Mouse (Mus musculus) liver, embryonic 11.5 days (tissue): ENCODE measurements around the gene Axdnd1. TPM values are rescaled to one million over a fixed set of nuclear protein-coding genes. Genes with fewer than 3 reads are reported as not detected.

Experiments used
- ATAC-seq: fragments of 200-750 bp; cut with Nextera tagmentation; replicated peaks from 2 replicates; pipeline ENCODE4 v1.8.0; 2017; ENCODE audit warnings: moderate number of reproducible peaks, mild to moderate bottlenecking, moderate TSS enrichment, moderate library complexity; ENCODE audit not compliant: low FRiP score
- DNase-seq: peaks from one replicate; pipeline ENCODE4 v3.0.0-alpha.2; 2017; ENCODE audit warnings: low spot score
- H3K27ac ChIP-seq: fragments of 300-500 bp; sonication (generic); 2 replicates; pipeline ENCODE4 v1.5.1; 2014; ENCODE audit warnings: mild to moderate bottlenecking, low read depth, low read length, control low read depth
- H3K27me3 ChIP-seq: fragments of 300-500 bp; sonication (generic); replicated peaks from 2 replicates; pipeline ENCODE4 v1.6.1; 2014; ENCODE audit warnings: low read length, mixed read lengths; ENCODE audit not compliant: control insufficient read depth, insufficient read depth
- H3K36me3 ChIP-seq: fragments of 300-500 bp; sonication (generic); 2 replicates; pipeline ENCODE4 v1.6.1; 2014; ENCODE audit warnings: mild to moderate bottlenecking, low read length, moderate library complexity, mixed read lengths; ENCODE audit not compliant: control insufficient read depth, insufficient read depth
- H3K4me1 ChIP-seq: fragments of 300-500 bp; sonication (generic); replicated peaks from 2 replicates; pipeline ENCODE4 v1.6.1; 2014; ENCODE audit warnings: low read length, mixed read lengths; ENCODE audit not compliant: control insufficient read depth, insufficient read depth
- H3K4me2 ChIP-seq: fragments of 300-500 bp; sonication (generic); 2 replicates; pipeline ENCODE4 v1.6.1; 2014; ENCODE audit warnings: mild to moderate bottlenecking, control low read depth, moderate library complexity
- H3K4me3 ChIP-seq: fragments of 300-500 bp; sonication (generic); 2 replicates; pipeline ENCODE4 v1.5.1; 2014; ENCODE audit warnings: low read depth, low read length, control low read depth
- H3K9ac ChIP-seq: fragments of 300-500 bp; sonication (generic); 2 replicates; pipeline ENCODE4 v1.6.1; 2014; ENCODE audit warnings: low read depth, low read length, control low read depth
- H3K9me3 ChIP-seq: fragments of 300-500 bp; sonication (generic); 2 replicates; pipeline ENCODE4 v1.6.1; 2016; ENCODE audit warnings: low read length, inconsistent platforms, mixed read lengths; ENCODE audit not compliant: control insufficient read depth
- WGBS: fragments of 180-500 bp; shearing (Covaris S2); extraction: QIAGEN DNeasy Blood & Tissue Kit; methylation state at CpG from one replicate; pipeline ENCODE4 v1.1.7; 2014; 5-methylcytosine and 5-hydroxymethylcytosine counted together
- polyA plus RNA-seq: library from polyadenylated mRNA; unstranded; fragments of >200 nt; fragmentation: Nextera tagmentation; extraction: Ambion mirVana; gene quantifications from 2 replicates; pipeline ENCODE4 v1.2.1, GENCODE M21; 2014

Gene Axdnd1
- polyA plus RNA-seq, 1 experiment from 2014 or later: 0.05 TPM

DNA sequence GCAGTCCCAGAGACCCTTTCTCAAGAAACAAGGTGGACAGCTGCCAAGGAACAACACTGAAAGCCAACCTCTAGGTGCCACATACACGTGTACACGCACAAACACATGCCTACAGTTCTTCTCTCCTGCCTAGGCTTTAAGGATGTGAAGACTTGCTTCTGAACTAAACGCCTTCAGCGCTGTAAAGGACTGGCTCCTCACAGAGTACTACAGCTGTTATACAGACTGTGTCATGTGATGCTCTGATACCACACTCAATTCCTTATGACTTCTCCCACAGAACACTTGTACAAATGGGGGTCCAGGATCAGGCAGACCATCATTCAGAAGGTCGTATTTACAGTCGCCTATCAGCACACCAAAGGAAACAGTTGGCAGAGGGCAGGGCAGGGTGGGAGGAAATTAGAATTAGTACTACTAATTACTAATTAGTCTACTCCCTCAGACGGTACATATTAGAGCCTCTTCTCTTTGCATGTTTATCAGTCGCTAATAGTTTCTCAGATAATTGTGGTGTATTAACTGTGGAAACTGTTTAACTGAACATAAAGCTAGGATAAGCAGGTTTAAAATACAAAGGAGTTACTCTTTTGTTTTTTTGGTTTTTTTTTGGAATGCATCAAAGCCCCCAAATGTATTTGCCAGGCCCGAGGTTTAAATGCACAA lies 132.3 kb downstream of the Axdnd1 start:
- Histone ChIP-seq H3K9ac (no peak overlapping the region), H3K27me3 (no peaks in the 10 kb centered on the region), H3K4me2 (no peak overlapping the region), H3K9me3 (no peaks in the 10 kb centered on the region), H3K27ac (no peak overlapping the region), H3K4me3 (no peak overlapping the region), H3K36me3 (no peaks in the 10 kb centered on the region), H3K4me1 (peaks cover 4% of the 10 kb centered on the region; the same call in 1 of the 2 replicates)
- DNase-seq (no peak), ATAC-seq (no peak)
- WGBS: 62% methylated on average over 9 of the region's 9 CpGs

DNA sequence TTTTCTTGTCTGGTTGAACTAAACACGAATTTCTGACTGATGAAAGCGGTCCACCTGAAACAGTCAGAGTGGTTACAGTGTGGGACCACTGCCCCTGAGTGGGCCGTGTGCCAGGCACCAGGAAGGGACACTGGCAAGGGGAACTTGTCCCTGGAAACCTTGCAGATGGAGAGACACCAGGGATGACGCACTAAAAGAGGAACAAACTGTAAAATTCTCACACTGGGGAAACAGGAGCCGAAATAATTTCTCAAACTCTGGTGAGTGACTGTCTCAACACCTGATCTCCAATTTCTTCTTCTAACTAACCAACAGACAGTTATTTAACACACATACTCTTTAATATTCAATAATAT lies 135.4 kb downstream of the Axdnd1 start:
- Histone ChIP-seq H3K4me3 (no peak overlapping the region), H3K4me2 (no peak overlapping the region), H3K9ac (no peak overlapping the region), H3K27me3 (no peaks in the 10 kb centered on the region), H3K9me3 (no peaks in the 10 kb centered on the region), H3K4me1 (peaks cover 4% of the 10 kb centered on the region; the same call in 1 of the 2 replicates), H3K36me3 (no peaks in the 10 kb centered on the region), H3K27ac (no peak overlapping the region)
- 64% methylated on average over 5 of the region's 5 CpGs for WGBS
- ATAC-seq (no peak), DNase-seq (no peak)

DNA sequence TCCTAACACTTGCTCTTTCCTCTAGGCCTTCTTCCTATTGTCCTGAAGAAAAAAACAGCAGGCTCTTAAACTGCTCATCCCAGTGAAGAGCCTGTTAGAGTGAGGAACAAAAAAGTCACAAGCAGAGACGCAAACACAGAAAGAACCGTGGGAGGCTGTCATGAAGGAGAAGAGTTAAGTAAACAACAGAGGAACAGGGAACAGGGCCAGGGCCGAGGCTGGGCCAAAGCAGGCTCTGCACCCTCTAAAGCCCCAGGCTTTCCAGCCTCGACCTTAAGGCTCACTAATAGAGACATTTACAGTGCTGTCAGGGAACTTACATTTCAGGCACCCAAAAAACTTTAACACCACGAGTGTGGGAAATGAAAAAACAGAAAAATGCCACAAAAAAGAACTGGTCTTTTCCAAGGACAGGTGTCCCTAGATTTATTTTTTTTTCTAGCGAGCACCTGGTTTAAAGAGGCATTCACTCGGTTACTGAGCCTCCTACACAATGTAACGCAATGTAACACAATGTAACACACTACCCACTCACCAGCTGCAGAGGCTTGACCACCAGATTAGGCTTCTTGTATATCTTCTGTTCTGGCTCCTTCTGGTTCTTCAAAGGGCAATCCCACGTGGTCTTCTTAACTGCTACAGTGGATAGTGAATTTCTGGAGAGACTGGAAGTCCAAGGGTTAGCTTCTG lies 136.0 kb downstream of the Axdnd1 start:
- no peak for ATAC-seq
- no peak overlapping the region for H3K9ac ChIP-seq
- no peak overlapping the region for H3K27ac ChIP-seq
- H3K27me3 ChIP-seq: no peaks in the 10 kb centered on the region
- H3K36me3 ChIP-seq: no peaks in the 10 kb centered on the region
- H3K4me1 ChIP-seq: peaks cover 4% of the 10 kb centered on the region; the same call in 1 of the 2 replicates
- no peaks in the 10 kb centered on the region for H3K9me3 ChIP-seq
- no peak overlapping the region for H3K4me2 ChIP-seq
- H3K4me3 ChIP-seq: no peak overlapping the region
- DNase-seq: no peak
- WGBS: 47% methylated on average over 9 of the region's 9 CpGs

DNA sequence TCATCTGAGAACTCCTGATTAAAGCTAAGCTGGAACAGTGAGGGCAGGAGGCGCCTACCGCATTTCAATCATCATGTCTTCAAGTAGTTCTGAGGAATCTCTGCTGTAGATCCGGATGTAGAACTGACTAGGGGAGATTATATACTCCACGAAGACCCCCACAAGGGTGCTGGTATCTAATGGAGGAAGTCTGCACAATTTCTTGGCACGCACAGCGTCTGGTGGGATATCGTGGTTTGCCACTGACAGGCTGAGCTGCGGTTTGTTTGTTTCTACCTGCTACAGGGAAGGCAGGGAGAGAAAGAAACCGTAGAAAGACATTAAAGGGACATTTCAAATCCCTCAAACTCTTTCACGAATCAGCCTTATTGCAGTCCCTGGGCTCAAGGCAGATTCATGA lies 136.8 kb downstream of the Axdnd1 start:
- 29% methylated on average over 10 of the region's 10 CpGs for WGBS

DNA sequence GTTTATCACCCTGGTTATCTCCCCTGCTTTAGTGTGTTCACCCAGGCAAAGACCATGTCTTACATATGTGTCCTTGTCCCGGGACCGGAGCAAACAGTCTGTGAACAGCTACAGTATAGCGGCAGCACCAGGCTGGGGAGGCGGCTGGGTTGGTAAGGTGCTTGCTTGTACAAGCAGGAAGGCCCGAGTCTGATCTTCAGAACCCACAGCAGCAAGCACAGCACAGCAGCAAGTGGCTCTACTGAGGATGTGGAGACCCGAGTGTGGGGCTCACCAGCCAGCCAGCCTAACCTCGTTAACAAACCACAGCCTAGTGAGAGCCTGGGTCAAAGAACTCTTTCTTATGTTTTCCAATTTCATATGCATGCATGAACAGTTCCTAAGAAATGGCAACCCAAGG lies 140.8 kb downstream of the Axdnd1 start:
- H3K9ac ChIP-seq: no peak overlapping the region
- peaks cover 4% of the 10 kb centered on the region; the same call in 1 of the 2 replicates for H3K4me1 ChIP-seq
- H3K4me3 ChIP-seq: no peak overlapping the region
- no peak overlapping the region for H3K4me2 ChIP-seq
- DNase-seq (no peak), ATAC-seq (no peak)
- 74% methylated on average over 7 of the region's 7 CpGs for WGBS
- H3K9me3 ChIP-seq: no peaks in the 10 kb centered on the region
- no peak overlapping the region for H3K27ac ChIP-seq
- no peaks in the 10 kb centered on the region for H3K36me3 ChIP-seq
- H3K27me3 ChIP-seq: no peaks in the 10 kb centered on the region

More for the DNA sequence above, 136.8 kb downstream of the Axdnd1 start:
- no peak overlapping the region for H3K27ac ChIP-seq
- DNase-seq: no peak
- H3K4me3 ChIP-seq: no peak overlapping the region
- H3K4me2 ChIP-seq: no peak overlapping the region
- H3K36me3 ChIP-seq: no peaks in the 10 kb centered on the region
- ATAC-seq: no peak
- H3K27me3 ChIP-seq: no peaks in the 10 kb centered on the region
- no peak overlapping the region for H3K9ac ChIP-seq
- H3K9me3 ChIP-seq: no peaks in the 10 kb centered on the region
- H3K4me1 ChIP-seq: peaks cover 4% of the 10 kb centered on the region; the same call in 1 of the 2 replicates

DNA sequence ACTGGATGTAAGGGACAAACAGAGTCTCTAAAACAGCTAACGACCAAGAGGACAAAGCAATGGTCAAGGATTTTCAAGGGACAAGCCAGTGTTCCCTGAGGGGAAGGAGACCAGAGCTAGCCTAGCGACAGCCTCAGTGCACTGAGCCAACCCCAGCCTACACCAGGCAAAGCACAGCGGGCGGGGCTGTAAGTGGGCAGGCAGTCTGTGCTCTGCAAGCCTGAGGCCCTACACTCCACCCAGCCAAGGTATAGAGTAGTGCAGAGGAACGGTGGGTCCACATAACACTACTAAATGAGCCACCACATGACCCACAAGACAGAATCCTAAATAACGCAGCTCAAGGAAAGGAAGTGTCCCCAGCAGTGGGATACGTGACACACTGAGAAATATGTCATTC lies 147.3 kb downstream of the Axdnd1 start:
- Histone ChIP-seq H3K27ac (no peak overlapping the region), H3K9me3 (no peaks in the 10 kb centered on the region), H3K9ac (no peak overlapping the region), H3K4me3 (no peak overlapping the region), H3K4me2 (no peak overlapping the region), H3K27me3 (no peaks in the 10 kb centered on the region), H3K4me1 (no peaks in the 10 kb centered on the region), H3K36me3 (no peaks in the 10 kb centered on the region)
- ATAC-seq: no peak; the same call in 1 of the 2 replicates
- DNase-seq: no peak
- 62% methylated on average over 7 of the region's 7 CpGs for WGBS

Other genes starting within 250 kb of the Axdnd1 start
- 0.26 and 0.43 TPM in 2 replicates for gene Fam163a, start 216.1 kb downstream of the Axdnd1 start, polyA plus RNA-seq
- 0.13 and 0.44 TPM in 2 replicates for gene Tdrd5, start 117.5 kb downstream of the Axdnd1 start, polyA plus RNA-seq
- not detected in 2 replicates for gene Nphs2, start 110.4 kb downstream of the Axdnd1 start, polyA plus RNA-seq
- gene Gm2000, start 55.1 kb downstream of the Axdnd1 start, polyA plus RNA-seq: 1,139 and 1,273 TPM in 2 replicates
- gene Soat1, start 53.2 kb upstream of the Axdnd1 start, polyA plus RNA-seq: 29.3 and 32.2 TPM in 2 replicates
- 0.08 and 0.14 TPM in 2 replicates for gene Gm10031, start 102.9 kb upstream of the Axdnd1 start, polyA plus RNA-seq
- gene Abl2, start 137.6 kb upstream of the Axdnd1 start, polyA plus RNA-seq: 3.0 and 4.0 TPM in 2 replicates